Mouse (Mus musculus) mouse embryonic stem cell (cell line): ENCODE results near the gene Mpdu1.

ENCODE experiments used
- in situ Hi-C, 2 experiments: fragments of 300-500 bp; cut with MboI; formaldehyde crosslinking; loops; 1 replicate in 1 of 2; 3 replicates in 1 of 2; pipeline ENCODE4 v1.14.3; 2019 to 2020; ENCODE audit warnings: low sequenced_read_pairs in 2 of 2, low pct_unique_long_range_greater_than_20kb in 1 of 2, mixed read lengths in 1 of 2; ENCODE audit not compliant: unreplicated experiment in 1 of 2

The Mpdu1 gene

GRCm38 (mm10) chr11:69608525-69608924 lies 53.9 kb downstream of the Mpdu1 start:
- in situ Hi-C loops: loop anchor here in 1 of 2 experiments (25.0 kb wide), 1 partner anchor 196 kb away; the partner anchor contains the start of gene Kdm6b

- in situ Hi-C loops: loop anchor here in 1 of 2 experiments (25.0 kb wide), 1 partner anchor 195 kb away; the partner anchor contains the start of gene Kdm6b
Measured at GRCm38 (mm10) chr11:69606832-69607231, 55.6 kb downstream of the Mpdu1 start.
